Mouse (Mus musculus) E14TG2a.4 (cell line): ENCODE measurements around the gene Qser1.

Source experiments
- H3K27me3 ChIP-seq: 2 replicates; pipeline ENCODE4 v1.6.1; 2014; ENCODE audit warnings: low read length, control low read depth; ENCODE audit not compliant: insufficient read depth
- H3K36me3 ChIP-seq: 2 replicates; pipeline ENCODE4 v1.6.1; 2014; ENCODE audit warnings: low read length, control low read depth; ENCODE audit not compliant: insufficient read depth
- H3K4me1 ChIP-seq: replicated peaks from 2 replicates; pipeline ENCODE4 v1.6.1; 2014; ENCODE audit warnings: low read depth, low read length, control low read depth
- H3K4me3 ChIP-seq: replicated peaks from 2 replicates; pipeline ENCODE4 v1.5.1; 2014; ENCODE audit warnings: mild to moderate bottlenecking, low read length
- H3K9me3 ChIP-seq: 2 replicates; pipeline ENCODE4 v1.6.1; 2014; ENCODE audit warnings: low read length, control low read depth
- CTCF ChIP-seq: conservative IDR thresholded peaks from 2 replicates; pipeline ENCODE4 v1.5.1; 2014; ENCODE audit warnings: low read length
- NANOG ChIP-seq: IDR thresholded peaks from 2 replicates; pipeline ENCODE4 v1.6.1; 2014; ENCODE audit warnings: borderline replicate concordance, low read length, mixed read lengths
- POU5F1 ChIP-seq: IDR thresholded peaks from 2 replicates; pipeline ENCODE4 v1.6.1; 2014; ENCODE audit warnings: low read length, borderline replicate concordance

Qser1 gene

DNA sequence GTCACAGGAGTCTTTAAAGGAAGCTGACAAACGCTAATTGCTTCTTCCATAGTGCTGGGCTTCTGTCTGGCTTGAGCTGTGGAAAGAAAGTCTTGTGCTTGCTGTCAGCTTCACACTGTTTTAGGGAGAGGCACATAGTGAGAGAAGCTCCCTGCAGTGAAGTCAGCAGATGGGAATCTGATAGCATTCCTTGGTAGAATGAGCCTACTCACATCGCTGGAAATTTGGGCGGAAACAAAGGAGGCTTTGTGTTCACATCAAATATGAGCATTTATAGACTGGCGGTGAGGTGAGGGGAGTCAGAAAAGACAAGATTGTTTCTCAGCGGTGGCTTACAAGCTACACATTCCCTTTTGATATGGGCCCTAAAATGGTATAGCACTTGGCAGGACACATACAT is 35.1 kb upstream of the Qser1 start:
- Histone ChIP-seq H3K4me3 (no peak overlapping the region), H3K4me1 (peaks cover 84% of the 10 kb centered on the region), H3K9me3 (no peaks in the 10 kb centered on the region), H3K36me3 (peaks cover 6% of the 10 kb centered on the region), H3K27me3 (no peaks in the 10 kb centered on the region)
- TF ChIP-seq POU5F1 (no peak), NANOG (peak; percentile 43; the same call in 1 of the 2 replicates)

DNA sequence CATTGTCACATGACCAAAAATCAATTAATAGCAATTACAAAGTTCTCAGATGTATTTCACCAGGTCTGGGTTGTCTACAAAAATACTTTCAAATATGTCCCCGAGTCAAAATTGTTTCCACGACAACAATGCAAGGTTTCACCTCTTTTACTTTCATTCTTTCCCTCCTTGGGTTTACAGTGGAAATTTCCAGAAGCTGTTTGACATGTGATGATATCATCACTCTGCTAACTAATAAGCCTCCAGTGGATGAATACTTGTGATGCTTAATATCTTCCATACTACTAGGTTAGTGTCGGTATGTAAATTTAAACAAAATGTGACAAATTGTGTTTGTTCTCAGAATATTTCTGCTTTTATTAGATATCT is 33.4 kb upstream of the Qser1 start:
- H3K4me1 ChIP-seq: peaks cover 75% of the 10 kb centered on the region
- no peaks in the 10 kb centered on the region for H3K27me3 ChIP-seq
- H3K36me3 ChIP-seq: peaks cover 22% of the 10 kb centered on the region
- TF ChIP-seq POU5F1 (no peak), CTCF (no peak), NANOG (no peak)
- no peaks in the 10 kb centered on the region for H3K9me3 ChIP-seq
- H3K4me3 ChIP-seq: peak overlapping the region; percentile 87

DNA sequence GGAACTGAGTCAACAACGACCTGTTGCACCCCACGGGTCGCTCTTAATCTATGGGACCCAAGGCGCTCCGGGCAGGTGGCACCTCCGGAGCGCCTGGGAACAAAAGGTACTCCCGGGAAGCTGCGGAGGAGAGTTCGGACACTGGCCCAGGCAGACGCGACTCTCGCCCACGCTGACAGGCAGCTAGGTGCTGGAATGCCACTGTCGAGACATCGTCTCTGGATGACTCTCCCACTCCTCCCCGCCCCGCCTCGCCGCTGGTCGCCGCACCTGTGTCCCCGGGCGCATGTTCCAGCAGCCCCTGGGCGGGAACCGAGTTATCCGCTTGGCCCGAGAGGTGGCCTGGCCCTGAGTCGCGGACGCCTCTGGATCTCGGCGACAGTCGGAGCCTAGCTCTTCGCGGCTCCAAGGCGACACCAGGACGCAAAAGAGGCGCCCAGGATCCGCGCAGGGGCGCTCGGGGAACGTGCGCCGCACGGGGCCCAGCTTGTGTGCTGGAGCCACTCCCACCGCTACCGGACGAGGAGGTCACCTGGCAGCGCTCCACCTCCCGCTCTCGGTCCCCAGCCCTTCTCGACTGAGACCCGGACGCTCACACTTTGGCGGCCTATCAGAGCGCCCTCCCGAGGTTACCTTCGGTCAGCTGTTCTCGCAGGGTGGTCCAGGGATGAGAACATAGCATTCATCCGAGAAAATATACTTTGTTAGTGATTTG is 32.9 kb upstream of the Qser1 start, which contains the start of gene Prrg4:
Prrg4 (minus strand) TSS at position 601 of the 715 bp plus-strand sequence.
- H3K4me3 ChIP-seq: peak within 1 kb of the TSS; percentile 87
- no peak for TF ChIP-seq POU5F1
- TF ChIP-seq NANOG: no peak
- 0 out of 2 replicates have a peak, but pooled peaks have one; percentile 3 for TF ChIP-seq CTCF
- peaks cover 27% of the 10 kb centered on the region for H3K36me3 ChIP-seq
- H3K9me3 ChIP-seq: no peaks in the 10 kb centered on the region
- H3K4me1 ChIP-seq: peaks cover 70% of the 10 kb centered on the region
- no peaks in the 10 kb centered on the region for H3K27me3 ChIP-seq

DNA sequence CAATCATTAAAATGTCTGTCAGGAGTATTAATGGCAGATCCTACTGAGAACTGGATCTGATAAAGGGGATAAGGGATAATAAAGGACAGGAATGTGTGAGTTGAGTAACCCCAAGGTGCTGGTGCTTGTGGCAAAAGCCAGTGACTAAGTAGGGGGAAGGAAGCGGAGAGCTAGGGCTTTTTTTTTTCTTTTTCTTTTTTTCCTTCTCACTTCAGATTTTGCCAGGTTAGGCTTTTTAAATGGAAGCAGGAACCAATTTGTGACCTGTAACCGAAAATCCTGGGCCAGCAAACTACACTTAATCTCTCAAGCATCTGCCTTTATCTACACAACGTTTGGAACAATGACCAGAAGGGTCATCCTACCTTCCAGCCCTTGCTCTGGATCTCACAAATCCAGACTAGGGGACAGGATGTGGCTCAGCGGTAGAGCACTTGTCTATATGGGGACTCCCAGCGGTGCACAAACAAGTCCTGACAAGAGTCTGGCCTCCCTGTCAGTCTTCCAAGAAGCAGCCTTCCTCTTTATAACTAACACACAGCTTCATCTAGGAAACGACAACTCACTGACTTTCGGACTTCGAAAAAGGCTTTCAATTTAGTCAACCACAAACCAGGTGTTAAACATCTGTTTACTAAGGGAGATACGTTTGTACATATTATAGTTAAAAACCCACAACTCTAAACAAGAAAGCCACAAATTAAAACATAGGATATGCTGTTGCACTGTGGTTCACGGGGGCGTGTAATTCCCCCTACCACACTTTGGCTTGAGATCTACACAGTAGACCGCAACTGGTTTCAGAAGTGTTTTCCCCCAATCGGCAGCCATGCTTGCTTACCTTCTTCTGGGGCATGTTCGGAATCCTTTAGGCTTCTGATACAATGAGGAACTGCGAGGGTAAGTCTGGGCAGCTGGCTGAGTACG is 31.9 kb upstream of the Qser1 start:
- Histone ChIP-seq H3K27me3 (no peaks in the 10 kb centered on the region), H3K4me3 (peak overlapping the region; percentile 87), H3K9me3 (no peaks in the 10 kb centered on the region), H3K4me1 (peaks cover 71% of the 10 kb centered on the region), H3K36me3 (peaks cover 36% of the 10 kb centered on the region)
- TF ChIP-seq NANOG: no peak

DNA sequence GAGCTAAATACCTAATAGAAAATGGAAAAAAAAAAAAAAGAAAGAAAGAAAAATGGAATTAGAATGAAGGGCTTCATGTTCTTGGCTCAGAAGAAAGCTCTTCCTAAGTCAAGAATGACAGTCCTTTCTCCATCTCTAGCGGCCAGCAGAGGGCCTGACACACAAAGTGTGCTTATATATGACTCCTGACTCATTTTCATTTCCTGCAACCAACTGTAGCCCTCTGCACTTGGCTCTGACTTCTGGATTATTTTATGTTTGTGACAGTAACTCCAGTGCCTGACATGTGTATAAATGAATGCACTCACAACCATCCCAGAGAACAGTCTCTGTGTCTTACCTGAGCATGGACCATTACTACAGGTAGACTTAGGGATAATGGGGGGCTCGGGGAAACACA is 31.1 kb upstream of the Qser1 start:
- Histone ChIP-seq H3K9me3 (no peaks in the 10 kb centered on the region), H3K4me1 (peaks cover 71% of the 10 kb centered on the region), H3K4me3 (peak overlapping the region; percentile 87; the same call in 1 of the 2 replicates), H3K36me3 (peaks cover 40% of the 10 kb centered on the region), H3K27me3 (no peaks in the 10 kb centered on the region)
- TF ChIP-seq NANOG (no peak), POU5F1 (no peak), CTCF (0 out of 2 replicates have a peak, but pooled peaks have one; percentile 17)

DNA sequence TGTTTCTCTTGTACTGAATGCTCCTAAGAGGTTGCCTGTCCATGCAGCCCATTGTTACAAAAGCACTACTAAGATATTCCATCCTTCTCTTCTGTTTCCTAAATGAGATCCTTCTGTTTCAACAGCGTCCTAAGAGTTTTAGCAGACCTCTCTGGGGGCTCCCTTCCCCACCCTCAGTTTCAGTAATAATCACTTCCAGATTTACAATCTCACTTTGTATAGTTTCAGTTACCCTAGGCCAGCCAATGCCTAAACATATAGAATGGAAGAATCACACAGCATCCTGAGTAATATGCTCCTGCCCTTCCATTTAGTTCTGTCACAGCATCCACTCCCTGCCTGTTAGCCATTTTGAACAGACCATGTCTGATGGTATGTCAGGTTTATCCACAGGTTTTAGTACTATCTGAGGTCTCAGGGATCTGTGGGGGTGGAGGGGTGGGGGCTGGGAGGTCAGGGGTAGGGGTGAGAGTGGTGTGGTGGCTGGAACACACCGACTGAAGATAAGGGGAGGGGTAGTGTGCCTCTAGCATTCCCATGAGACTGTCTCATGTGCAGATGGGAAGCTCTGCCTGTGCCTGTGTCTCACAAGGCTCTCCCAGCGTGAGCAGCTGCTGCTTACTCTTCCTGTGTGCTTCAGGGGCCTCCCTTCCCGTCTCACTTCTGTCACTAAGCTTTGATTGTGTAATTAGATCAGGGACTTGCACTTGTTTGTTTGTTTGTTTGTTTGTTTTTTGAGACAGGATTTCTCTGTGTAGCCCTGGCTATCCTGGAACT is 30.3 kb upstream of the Qser1 start:
- no peaks in the 10 kb centered on the region for H3K27me3 ChIP-seq
- peaks cover 44% of the 10 kb centered on the region for H3K36me3 ChIP-seq
- TF ChIP-seq POU5F1 (no peak), CTCF (no peak), NANOG (no peak)
- no peak overlapping the region for H3K4me3 ChIP-seq
- peaks cover 73% of the 10 kb centered on the region for H3K4me1 ChIP-seq
- no peaks in the 10 kb centered on the region for H3K9me3 ChIP-seq

DNA sequence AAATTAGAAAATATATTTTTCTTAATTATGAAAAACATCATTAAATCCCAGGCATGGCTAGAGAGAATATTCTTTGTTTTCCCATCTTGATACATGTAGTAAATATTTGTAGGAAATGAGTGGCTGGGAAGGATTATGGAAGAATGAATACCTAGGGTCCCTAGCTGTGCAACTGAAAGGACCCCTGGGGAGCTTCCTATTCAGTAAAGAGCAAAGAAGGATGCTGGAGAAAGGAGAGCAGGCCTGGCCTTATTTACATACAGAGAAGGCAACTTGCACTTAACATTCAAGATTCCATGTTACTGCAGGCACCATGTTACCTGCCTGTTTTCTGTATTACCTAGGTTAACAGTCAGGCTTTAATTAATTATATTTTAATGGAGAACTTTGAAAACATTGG is 26.0 kb upstream of the Qser1 start:
- TF ChIP-seq CTCF (no peak), POU5F1 (no peak), NANOG (peak; percentile 57)
- H3K36me3 ChIP-seq: peaks cover 80% of the 10 kb centered on the region
- H3K4me3 ChIP-seq: no peak overlapping the region
- H3K27me3 ChIP-seq: no peaks in the 10 kb centered on the region
- peaks cover 38% of the 10 kb centered on the region for H3K4me1 ChIP-seq
- H3K9me3 ChIP-seq: no peaks in the 10 kb centered on the region

DNA sequence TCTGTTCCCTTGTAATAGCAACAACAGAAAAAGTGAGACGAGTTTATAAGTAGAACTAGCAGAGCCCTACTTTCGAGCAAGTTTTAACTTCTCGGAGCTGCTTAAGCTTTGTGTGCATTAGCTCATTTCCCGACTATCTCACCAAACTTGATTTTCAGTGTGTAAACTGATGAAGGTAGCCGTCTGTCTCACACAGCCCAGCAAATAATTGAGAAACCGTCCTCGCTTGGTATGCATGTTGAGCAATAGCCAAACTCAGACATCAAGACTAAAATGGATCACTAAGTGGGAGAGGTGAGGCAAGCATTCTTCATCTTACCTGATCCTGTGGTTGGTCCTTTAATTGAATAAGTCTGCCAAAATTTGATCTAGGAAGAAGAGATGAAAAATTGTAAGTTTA is 25.2 kb upstream of the Qser1 start:
- H3K4me3 ChIP-seq: no peak overlapping the region
- peaks cover 33% of the 10 kb centered on the region for H3K4me1 ChIP-seq
- H3K9me3 ChIP-seq: no peaks in the 10 kb centered on the region
- H3K36me3 ChIP-seq: peaks cover 83% of the 10 kb centered on the region
- no peaks in the 10 kb centered on the region for H3K27me3 ChIP-seq
- TF ChIP-seq NANOG: no peak
- TF ChIP-seq POU5F1: no peak
- TF ChIP-seq CTCF: no peak

DNA sequence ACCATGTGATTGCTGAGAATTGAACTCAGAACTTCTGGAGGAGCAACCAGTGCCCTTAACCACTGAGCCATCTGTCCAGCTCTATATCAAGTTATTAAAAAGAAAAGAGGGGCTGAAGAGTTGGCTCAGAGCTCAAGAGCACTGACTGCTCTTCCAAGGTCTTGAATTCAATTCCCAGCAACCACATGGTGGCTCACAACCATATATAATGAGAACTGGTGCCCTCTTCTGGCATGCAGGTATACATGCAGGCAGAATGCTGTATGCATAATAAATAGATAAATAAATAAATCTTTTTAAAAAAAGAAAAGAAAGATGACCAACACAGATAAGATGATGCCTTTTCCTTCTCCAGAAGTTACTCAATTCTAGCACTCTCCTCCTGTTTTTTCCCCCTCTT is 24.4 kb upstream of the Qser1 start:
- H3K9me3 ChIP-seq: no peaks in the 10 kb centered on the region
- peaks cover 29% of the 10 kb centered on the region for H3K4me1 ChIP-seq
- TF ChIP-seq CTCF (0 out of 2 replicates have a peak, but pooled peaks have one; percentile 16), POU5F1 (no peak), NANOG (no peak)
- peaks cover 84% of the 10 kb centered on the region for H3K36me3 ChIP-seq
- no peaks in the 10 kb centered on the region for H3K27me3 ChIP-seq
- H3K4me3 ChIP-seq: no peak overlapping the region
